Mouse (Mus musculus): Measurements from ENCODE around the gene Rfesd. TPM values are rescaled to one million over a fixed set of nuclear protein-coding genes. Genes with fewer than 3 reads are reported as not detected.

Gene Rfesd
- total RNA-seq (2021): 10 to 100 TPM; 19.4 to 20.7 TPM
- long read RNA-seq, experiment 1, transcript Rfesd-203 (4 exons, 1,436 nt): minor isoform, 7 of 18 reads
- long read RNA-seq, experiment 1, transcript Rfesd-201 (4 exons, 2,807 nt): major isoform, 10 of 18 reads
- long read RNA-seq, experiment 1, partial matches to known transcripts: 0 of 18 reads
- long read RNA-seq, experiment 1, other reads (novel, unspliced or antisense): 0 of 18 reads
- long read RNA-seq, experiment 2, transcript Rfesd-201 (4 exons, 2,807 nt): major isoform, 14 of 19 reads
- long read RNA-seq, experiment 2, partial matches to known transcripts: 0 of 19 reads
- long read RNA-seq, experiment 2, other reads (novel, unspliced or antisense): 1 of 19 reads

GRCm38 (mm10) chr13:76017974-76018843 is at the start of gene Rfesd:
Rfesd (minus strand) TSS chr13:76018719.
- DNase-seq (ENCODE audit: low spot score in 2 of 2): peak; percentile 91 to 95

- no peak for DNase-seq (ENCODE audit: low spot score in 2 of 2)
Measured at GRCm38 (mm10) chr13:76064363-76064945, 45.9 kb upstream of the Rfesd start.

- no peak for DNase-seq (ENCODE audit: low spot score in 2 of 2)
Measured at GRCm38 (mm10) chr13:76063548-76063947, 45.0 kb upstream of the Rfesd start.

DNA sequence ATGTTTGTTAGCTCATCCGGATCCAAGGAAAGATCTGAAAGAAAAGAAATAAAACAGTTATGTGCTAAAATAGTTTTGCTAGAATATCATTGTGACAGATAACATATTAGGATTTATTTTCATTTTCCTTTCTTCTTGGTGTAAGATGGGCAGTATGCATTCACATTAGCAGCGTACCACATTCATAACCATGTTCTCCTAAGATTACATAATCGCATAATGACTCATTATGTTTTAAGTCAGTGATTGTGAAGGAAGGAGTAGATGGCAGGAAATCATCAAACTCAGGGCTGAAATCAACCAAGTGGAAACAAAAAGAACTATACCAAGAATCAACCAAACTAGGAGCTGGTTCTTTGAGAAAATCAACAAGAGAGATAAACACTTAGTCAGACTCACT is 44.0 kb upstream of the Rfesd start:
- DNase-seq (ENCODE audit: low spot score in 2 of 2): no peak

DNA sequence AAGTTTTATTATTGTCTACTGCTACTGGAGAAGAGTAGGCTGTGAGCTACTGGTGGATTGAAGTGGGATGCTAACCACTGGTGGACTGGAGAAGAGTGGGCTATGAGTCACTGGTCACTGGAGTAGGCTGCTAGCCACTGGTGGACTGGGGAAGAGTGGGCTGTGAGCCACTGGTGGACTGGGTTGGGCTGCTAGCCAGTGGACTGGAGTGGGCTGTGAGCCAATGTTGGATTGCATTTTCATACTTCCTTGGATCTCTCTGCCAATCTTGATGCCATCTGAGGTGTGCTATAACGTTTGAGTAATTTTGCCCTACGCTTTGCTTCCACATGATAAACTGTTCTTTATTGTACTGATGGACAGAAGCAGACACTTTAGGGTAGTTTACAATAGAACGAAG is 43.6 kb upstream of the Rfesd start:
- no peak for DNase-seq (ENCODE audit: low spot score in 2 of 2)

DNA sequence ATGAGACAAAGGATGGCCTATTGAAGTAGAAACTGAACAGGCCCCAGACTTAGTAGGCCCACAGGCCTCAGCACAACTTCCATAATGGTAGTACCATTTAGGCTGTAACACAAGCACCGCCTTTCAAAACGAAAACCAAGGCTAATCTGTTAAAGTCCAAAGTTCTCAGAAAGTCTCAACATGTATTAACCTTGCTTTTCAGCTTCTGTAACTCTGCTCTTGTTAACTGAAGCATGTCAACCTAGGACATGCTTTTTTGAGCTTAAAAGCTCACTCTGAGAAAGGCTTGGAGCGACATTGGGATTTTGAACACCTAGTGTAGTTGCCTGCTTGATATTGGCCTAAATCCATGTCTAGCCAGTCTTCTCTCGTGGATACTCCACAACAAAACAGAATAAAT is 41.1 kb upstream of the Rfesd start:
- DNase-seq (ENCODE audit: low spot score in 2 of 2): no peak

- DNase-seq (ENCODE audit: low spot score in 2 of 2): no peak
Measured at GRCm38 (mm10) chr13:76057267-76058069, 38.9 kb upstream of the Rfesd start.

DNA sequence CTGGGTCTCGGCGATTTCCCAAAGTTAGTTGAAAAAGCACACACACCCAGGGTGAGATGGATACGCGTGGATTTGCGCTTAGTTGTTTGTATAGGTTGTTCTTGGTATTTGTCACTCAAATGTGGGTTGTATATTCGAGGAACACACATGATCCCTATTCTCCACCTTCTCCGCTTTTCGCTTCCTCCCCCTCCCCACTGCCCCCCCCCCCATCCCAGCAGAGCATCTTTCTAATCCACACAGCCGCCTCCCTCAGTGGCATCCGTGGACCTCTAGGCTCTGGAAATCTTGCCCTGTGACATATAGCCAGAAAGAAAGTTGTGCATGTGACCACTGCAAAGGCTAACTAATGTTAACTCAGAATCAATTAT is 38.4 kb upstream of the Rfesd start, which contains the start of gene Gpr150:
Gene Gpr150 (minus strand): TSS at position 101 of the 371 bp plus-strand sequence.
- no peak for DNase-seq (ENCODE audit: low spot score in 2 of 2)

DNA sequence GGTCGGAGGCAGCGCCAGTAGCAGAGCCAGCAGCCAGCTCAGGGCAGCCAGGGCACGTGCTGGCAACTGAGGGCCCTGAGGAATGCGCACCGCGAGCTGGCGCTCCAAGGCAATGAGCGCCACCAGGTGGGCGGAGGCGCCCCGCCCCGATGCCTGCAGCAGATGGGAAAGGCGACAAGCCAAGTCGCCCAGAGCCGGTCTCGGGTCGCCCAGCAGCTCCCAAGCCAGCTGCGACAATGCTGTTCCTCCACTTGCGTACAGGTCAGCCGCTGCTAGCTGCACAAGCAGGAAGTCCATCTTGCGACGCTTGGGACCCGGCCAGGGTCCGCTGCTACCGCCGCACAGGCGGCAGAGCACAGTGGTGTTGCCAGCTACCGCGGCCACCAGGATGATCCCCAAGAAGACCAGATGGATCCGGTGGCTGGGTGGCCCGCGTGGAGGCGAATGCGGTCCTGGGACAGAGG is 37.8 kb upstream of the Rfesd start:
- peak in 1 of 2 experiments; percentile 20 for DNase-seq (ENCODE audit: low spot score in 2 of 2)

- no peak for DNase-seq (ENCODE audit: low spot score in 2 of 2)
Measured at GRCm38 (mm10) chr13:76055391-76056232, 37.1 kb upstream of the Rfesd start.

- no peak for DNase-seq (ENCODE audit: low spot score in 2 of 2)
Measured at GRCm38 (mm10) chr13:76044971-76045370, 26.5 kb upstream of the Rfesd start.

DNA sequence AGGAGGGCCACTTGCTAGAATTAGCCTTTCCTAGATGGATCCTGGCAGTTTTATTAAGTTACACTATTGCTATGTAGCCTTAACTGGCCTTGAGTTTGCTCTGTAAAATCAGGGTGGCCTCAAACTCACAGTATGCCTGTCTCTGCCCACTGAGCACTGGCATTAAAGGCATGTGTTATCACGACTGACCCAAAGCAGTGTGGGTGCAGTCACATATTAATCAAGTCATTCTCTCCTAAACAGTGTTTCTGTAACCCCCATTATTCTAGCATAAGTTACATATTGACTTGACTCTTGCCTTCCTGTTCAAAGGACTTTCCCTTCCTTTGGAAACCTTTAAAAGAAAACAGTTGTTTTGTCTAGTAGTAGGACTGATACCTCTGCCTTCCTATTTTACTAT is 23.9 kb upstream of the Rfesd start:
- DNase-seq (ENCODE audit: low spot score in 2 of 2): no peak

- no peak for DNase-seq (ENCODE audit: low spot score in 2 of 2)
Measured at GRCm38 (mm10) chr13:76024588-76024987, 6.1 kb upstream of the Rfesd start.

DNA sequence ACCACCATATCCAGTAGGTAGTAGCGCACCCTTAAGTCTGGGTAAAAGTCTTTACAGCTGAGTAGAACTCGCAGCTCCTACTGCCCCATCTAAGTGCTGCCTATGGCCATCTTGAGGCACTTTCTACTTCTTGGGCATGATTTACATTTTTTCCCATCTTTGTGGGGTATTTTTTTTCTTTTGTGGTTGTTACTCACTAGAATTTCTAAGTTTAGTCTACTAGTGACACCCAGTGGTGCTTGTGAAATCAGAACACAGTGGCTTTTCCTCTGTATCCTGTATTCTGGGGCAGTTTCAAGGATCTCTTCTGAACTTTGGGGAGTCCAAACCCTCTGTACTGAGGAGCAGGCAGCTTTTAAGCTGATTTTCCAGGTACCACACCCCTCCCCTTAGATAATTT is 3.3 kb upstream of the Rfesd start:
- DNase-seq (ENCODE audit: low spot score in 2 of 2): no peak

GRCm38 (mm10) chr13:76018844-76019400 is 403 bp upstream of the Rfesd start:
- DNase-seq (ENCODE audit: low spot score in 2 of 2): no peak

DNA sequence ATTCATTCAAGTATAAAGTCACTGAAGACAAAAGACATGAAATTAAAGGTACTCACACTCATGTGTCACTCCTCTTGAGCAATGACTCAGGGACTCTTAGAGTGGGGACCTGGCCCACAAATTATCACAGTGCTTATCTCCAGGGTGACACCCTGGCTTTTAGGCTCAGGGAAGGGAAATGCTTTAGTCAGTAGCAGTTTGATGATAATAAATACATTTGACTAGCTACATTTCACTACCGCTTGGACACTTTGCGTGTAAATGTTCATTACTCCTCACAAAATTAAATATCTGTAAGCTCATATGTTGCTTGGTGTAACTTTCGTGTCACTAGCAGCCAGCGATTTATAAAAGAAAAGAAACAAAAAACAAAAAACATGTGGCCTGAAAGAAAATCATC is 1.1 kb downstream of the Rfesd start:
- DNase-seq (ENCODE audit: low spot score in 2 of 2): no peak

DNA sequence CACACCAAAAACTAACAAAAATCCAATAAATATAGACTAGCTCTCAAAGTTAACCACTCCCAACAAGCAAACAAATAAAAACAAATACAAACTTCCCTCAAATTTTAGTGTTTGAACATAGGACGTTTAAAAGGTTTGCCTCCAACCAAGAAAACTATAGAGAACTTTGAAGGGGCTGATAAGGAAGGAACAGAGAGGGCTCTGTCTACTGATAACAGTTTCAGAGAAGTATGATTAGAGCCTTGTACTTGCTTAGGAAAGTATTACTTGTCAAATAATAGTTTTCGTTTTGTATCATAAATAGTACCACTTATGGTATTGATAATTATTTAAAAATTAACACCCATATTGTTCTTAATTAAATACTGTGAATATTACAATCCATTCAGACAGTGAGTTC is 4.0 kb downstream of the Rfesd start:
- DNase-seq (ENCODE audit: low spot score in 2 of 2): no peak

- no peak for DNase-seq (ENCODE audit: low spot score in 2 of 2)
Measured at GRCm38 (mm10) chr13:76003272-76003671, 15.2 kb downstream of the Rfesd start.

GRCm38 (mm10) chr13:75992169-75993028 is 26.1 kb downstream of the Rfesd start:
- no peak for DNase-seq (ENCODE audit: low spot score in 2 of 2)

Measured in adrenal gland, postnatal 4 days (tissue).